Mouse (Mus musculus): Measurements from ENCODE around the gene Fancg. TPM values are rescaled to one million over a fixed set of nuclear protein-coding genes. Genes with fewer than 3 reads are reported as not detected.

Fancg gene
- polyA plus RNA-seq, 1 experiment from 2014 or later, result 26.8 TPM

DNA sequence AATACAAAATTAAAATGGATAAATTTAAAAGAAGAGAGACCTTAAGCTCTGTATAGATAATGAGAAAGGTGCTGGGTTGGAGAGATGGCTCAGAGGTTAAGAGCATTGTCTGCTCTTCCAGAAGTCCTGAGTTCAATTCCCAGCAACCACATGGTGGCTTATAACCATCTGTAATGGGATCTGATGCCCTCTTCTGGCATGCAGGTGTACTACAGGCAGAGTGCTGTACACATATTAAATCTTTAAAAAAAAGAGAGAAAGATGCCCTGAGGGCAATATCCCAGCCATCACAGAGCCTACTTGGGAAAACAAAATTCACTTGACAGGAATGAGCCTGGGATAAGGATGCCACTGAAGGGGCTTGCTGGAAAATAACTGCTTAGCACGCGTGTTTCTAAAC lies 46.8 kb downstream of the Fancg start:
- no peaks in the 10 kb centered on the region; the same call in 1 of the 2 replicates for H3K36me3 ChIP-seq
- no peaks in the 10 kb centered on the region for H3K9me3 ChIP-seq (replicated peaks)
- no peak overlapping the region for H3K27ac ChIP-seq
- H3K4me3 ChIP-seq, result no peak overlapping the region
- 97% methylated on average over 2 of the region's 2 CpGs for WGBS
- no peak for DNase-seq (ENCODE audit: low spot score)
- no peaks in the 10 kb centered on the region for H3K27me3 ChIP-seq (ENCODE audit: low read depth, poor library complexity, severe bottlenecking)
- peaks cover 4% of the 10 kb centered on the region; the same call in 1 of the 2 replicates for H3K4me1 ChIP-seq

DNA sequence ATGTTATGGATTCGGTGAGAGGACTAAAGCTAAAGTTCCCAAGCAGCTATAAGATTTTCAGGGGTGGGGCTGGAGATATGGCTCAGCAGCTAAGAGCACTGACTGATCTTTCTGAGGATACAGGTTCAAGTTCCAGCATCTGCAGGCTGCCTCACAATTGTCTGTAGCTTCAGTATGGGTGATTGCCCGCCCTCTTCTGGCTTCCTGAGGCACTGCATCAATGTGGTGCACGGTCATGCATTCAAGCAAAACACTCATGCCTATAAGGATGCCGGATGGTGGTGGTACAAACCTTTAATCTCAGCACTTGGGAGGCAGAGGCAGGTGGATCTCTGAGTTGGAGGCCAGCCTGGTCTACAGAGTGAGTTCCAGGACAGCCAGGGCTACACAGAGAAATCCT lies 48.7 kb downstream of the Fancg start:
- Histone ChIP-seq H3K9me3 (replicated peaks) (no peaks in the 10 kb centered on the region), H3K27me3 (ENCODE audit: low read depth, poor library complexity, severe bottlenecking) (no peaks in the 10 kb centered on the region), H3K36me3 (peaks cover 18% of the 10 kb centered on the region), H3K4me1 (peaks cover 4% of the 10 kb centered on the region; the same call in 1 of the 2 replicates), H3K4me3 (no peak overlapping the region), H3K27ac (no peak overlapping the region)
- peak; percentile 53 for DNase-seq (ENCODE audit: low spot score)
- 44% methylated on average over 4 of the region's 4 CpGs for WGBS

DNA sequence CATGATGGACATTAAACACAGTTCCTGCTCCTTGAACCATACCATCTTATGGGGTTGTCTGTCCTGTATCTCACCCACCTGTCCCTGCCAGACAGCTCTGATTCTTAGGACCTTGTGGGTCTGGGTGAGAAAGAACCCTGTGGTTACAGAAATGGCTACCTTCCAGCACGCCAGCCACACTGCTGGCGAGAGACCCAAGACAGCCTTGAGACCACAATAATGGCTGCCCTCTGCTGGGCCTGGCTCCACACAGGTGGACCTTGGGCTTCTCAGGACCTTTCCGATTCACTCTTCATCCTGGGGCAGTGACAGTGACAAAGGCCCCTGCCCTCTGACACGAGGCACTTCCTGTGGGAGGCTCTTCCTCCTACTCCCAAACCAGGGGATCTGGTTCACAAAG lies 50.9 kb downstream of the Fancg start:
- 69% methylated on average over 4 of the region's 4 CpGs for WGBS
- H3K36me3 ChIP-seq, result peaks cover 28% of the 10 kb centered on the region
- no peaks in the 10 kb centered on the region for H3K4me1 ChIP-seq
- no peak for DNase-seq (ENCODE audit: low spot score)
- H3K9me3 ChIP-seq (replicated peaks), result no peaks in the 10 kb centered on the region
- H3K27ac ChIP-seq, result no peak overlapping the region
- no peaks in the 10 kb centered on the region for H3K27me3 ChIP-seq (ENCODE audit: low read depth, poor library complexity, severe bottlenecking)
- H3K4me3 ChIP-seq, result no peak overlapping the region

DNA sequence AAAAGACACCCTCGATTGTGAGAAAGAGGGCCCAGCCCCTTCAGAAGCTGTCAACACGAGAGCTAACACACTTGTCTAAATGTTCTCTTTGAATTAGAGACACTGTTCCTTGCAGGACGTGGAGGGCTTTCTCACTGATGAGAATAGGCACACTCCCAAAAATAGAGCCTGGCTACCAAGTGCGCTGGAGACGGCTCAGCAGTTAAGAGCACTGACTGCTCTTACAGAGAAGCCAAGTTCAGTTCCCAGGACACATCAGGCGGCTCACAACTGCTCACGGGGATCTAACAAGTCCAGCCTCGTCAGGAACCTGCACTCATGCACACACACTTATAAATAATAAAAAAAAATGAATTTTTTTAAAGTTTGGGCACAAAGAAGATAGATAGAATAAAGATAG lies 51.4 kb downstream of the Fancg start:
- H3K27me3 ChIP-seq (ENCODE audit: low read depth, poor library complexity, severe bottlenecking), result no peaks in the 10 kb centered on the region
- no peak for DNase-seq (ENCODE audit: low spot score)
- H3K4me3 ChIP-seq, result no peak overlapping the region
- no peaks in the 10 kb centered on the region for H3K9me3 ChIP-seq (replicated peaks)
- H3K27ac ChIP-seq, result no peak overlapping the region
- peaks cover 28% of the 10 kb centered on the region for H3K36me3 ChIP-seq
- WGBS, result 81% methylated on average over 8 of the region's 8 CpGs
- peaks cover 3% of the 10 kb centered on the region; the same call in 1 of the 2 replicates for H3K4me1 ChIP-seq

DNA sequence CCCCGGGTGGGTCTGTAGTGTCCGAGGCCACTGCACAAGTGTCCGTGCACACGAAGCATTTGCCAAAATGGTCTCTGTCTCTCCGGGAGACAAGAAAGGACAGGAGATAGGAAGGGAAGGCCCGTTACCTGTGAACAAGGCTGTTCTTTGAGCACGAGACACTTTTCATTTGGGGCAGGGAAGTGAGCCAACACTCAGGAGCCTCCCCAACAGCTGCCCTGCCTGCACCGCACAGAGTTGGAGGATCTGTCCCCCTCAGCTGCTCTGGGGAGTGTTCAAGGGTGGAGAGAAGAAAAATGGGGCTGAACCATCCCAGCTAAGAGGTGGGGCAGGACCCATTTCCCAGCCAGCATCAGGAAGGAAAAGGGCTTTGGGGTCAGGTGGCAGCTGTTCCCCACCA lies 52.3 kb downstream of the Fancg start:
- DNase-seq (ENCODE audit: low spot score), result no peak
- H3K4me3 ChIP-seq, result no peak overlapping the region
- H3K9me3 ChIP-seq (replicated peaks), result no peaks in the 10 kb centered on the region
- no peak overlapping the region for H3K27ac ChIP-seq
- peaks cover 13% of the 10 kb centered on the region for H3K4me1 ChIP-seq
- H3K27me3 ChIP-seq (ENCODE audit: low read depth, poor library complexity, severe bottlenecking), result no peaks in the 10 kb centered on the region; the same call in 1 of the 2 replicates
- peaks cover 37% of the 10 kb centered on the region for H3K36me3 ChIP-seq
- 91% methylated on average over 8 of the region's 8 CpGs for WGBS

DNA sequence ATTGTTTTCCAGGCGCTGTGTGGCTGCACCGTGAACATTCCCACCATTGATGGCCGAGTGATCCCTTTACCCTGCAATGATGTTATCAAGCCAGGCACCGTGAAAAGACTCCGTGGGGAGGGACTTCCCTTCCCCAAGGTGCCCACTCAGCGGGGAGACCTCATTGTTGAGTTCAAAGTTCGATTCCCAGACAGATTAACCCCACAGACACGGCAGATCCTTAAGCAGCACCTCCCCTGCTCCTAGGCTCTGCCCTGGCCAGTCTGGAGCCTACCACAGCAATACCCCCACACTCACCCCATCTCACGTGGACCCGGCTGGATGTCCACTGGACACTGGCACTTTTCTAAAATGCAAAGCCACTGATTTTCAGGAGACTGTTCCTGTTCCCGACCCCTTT lies 53.0 kb downstream of the Fancg start:
- Histone ChIP-seq H3K4me1 (peaks cover 19% of the 10 kb centered on the region), H3K27me3 (ENCODE audit: low read depth, poor library complexity, severe bottlenecking) (no peaks in the 10 kb centered on the region; the same call in 1 of the 2 replicates), H3K4me3 (no peak overlapping the region), H3K9me3 (replicated peaks) (no peaks in the 10 kb centered on the region), H3K36me3 (peaks cover 38% of the 10 kb centered on the region), H3K27ac (no peak overlapping the region)
- DNase-seq (ENCODE audit: low spot score), result no peak
- 95% methylated on average over 11 of the region's 11 CpGs for WGBS

DNA sequence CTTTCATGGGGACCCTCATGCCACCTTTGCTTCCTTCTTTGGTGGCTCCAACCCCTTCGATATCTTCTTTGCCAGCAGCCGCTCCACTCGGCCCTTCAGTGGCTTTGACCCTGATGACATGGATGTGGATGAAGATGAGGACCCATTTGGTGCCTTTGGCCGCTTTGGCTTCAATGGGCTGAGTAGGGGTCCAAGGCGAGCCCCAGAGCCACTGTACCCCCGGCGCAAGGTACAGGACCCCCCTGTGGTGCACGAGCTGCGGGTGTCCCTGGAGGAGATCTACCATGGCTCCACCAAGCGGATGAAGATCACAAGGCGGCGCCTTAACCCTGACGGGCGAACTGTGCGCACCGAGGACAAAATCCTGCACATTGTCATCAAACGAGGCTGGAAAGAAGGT lies 53.7 kb downstream of the Fancg start:
- H3K9me3 ChIP-seq (replicated peaks), result no peaks in the 10 kb centered on the region
- H3K4me1 ChIP-seq, result peaks cover 26% of the 10 kb centered on the region
- no peak overlapping the region for H3K4me3 ChIP-seq
- no peak overlapping the region for H3K27ac ChIP-seq
- 94% methylated on average over 17 of the region's 17 CpGs for WGBS
- H3K36me3 ChIP-seq, result peaks cover 38% of the 10 kb centered on the region
- H3K27me3 ChIP-seq (ENCODE audit: low read depth, poor library complexity, severe bottlenecking), result no peaks in the 10 kb centered on the region; the same call in 1 of the 2 replicates
- no peak for DNase-seq (ENCODE audit: low spot score)

DNA sequence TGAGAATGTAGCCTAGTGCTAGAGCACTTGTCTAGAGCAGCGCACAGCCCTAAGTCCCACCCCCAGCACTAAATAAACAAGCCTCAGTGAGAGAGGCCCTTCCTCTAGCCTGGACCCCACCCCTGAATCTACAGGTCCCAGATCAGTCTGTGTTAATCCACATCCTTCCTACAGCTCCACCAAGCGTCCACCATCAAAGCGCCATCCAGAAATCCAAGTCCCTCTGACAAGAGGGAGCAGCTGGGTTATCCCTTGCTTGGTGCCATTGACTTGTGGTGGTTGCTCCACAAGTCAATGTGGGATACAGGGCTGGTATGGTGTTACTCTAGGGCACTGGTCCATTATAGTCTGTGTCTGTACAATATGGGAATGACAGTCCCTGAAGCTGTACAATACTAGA lies 55.1 kb downstream of the Fancg start:
- Histone ChIP-seq H3K9me3 (replicated peaks) (no peaks in the 10 kb centered on the region), H3K27me3 (ENCODE audit: low read depth, poor library complexity, severe bottlenecking) (no peaks in the 10 kb centered on the region; the same call in 1 of the 2 replicates), H3K36me3 (peaks cover 38% of the 10 kb centered on the region), H3K27ac (no peak overlapping the region), H3K4me3 (no peak overlapping the region), H3K4me1 (peaks cover 39% of the 10 kb centered on the region)
- 92% methylated on average over 3 of the region's 3 CpGs for WGBS
- DNase-seq (ENCODE audit: low spot score), result no peak

DNA sequence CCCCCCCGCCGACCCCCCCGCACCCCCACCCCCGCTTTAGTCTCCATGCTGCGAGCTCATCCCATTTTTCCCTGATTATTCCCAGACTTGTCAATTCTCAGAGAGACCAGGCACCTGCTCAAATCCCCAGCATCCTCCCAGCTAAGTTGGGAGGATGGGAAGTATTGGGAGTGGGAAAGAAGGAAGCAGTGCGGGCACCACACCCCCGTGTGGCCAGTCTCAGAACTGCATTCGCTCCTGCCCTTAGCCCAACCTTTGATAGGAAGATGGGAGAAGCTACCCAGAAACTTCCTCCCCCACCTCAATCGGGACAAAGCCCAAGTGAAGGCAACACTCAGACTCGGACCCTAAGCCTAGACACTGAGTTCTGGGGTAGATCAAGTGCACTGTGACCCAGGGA lies 56.0 kb downstream of the Fancg start:
- Histone ChIP-seq H3K36me3 (peaks cover 38% of the 10 kb centered on the region), H3K27ac (no peak overlapping the region), H3K9me3 (replicated peaks) (no peaks in the 10 kb centered on the region), H3K27me3 (ENCODE audit: low read depth, poor library complexity, severe bottlenecking) (no peaks in the 10 kb centered on the region; the same call in 1 of the 2 replicates), H3K4me3 (no peak overlapping the region), H3K4me1 (peaks cover 42% of the 10 kb centered on the region)
- WGBS, result 7% methylated on average over 10 of the region's 10 CpGs
- DNase-seq (ENCODE audit: low spot score), result peak; percentile 82

DNA sequence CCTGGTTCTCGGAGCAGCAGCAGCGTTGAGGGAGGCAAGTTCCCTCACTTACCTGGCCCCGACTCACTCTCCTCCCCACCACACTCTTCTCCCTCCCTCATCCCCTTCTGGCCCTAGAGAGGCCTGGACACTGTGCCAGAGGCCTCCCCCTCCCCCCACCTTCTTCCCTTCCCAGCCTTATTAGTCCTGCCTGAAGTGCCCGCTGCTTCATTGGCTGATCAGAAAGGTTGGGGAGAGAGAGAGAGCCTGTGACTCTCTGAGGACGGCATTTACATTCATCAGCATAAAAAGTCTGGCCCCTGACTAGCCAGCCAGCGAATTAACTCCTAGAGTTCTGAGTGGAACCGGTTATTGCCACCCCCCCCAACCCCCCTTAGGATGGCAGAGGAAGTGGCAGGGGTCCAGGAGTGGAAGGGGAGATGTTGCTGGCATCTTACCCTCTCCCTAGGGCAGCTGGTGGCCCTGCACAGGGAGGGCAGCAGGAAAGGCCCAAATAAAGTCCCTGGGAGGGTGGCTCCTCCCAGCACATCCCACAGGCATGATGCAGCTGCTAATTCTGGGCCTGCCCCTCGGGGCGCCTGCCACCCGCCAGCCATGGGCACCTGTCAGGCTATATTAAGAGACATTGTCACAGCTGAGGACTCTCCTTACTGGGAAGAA lies 56.7 kb downstream of the Fancg start:
- no peak overlapping the region for H3K4me3 ChIP-seq
- peaks cover 38% of the 10 kb centered on the region for H3K36me3 ChIP-seq
- 17% methylated on average over 10 of the region's 10 CpGs for WGBS
- no peak overlapping the region for H3K27ac ChIP-seq
- no peaks in the 10 kb centered on the region for H3K9me3 ChIP-seq (replicated peaks)
- DNase-seq (ENCODE audit: low spot score), result no peak
- peaks cover 49% of the 10 kb centered on the region for H3K4me1 ChIP-seq
- H3K27me3 ChIP-seq (ENCODE audit: low read depth, poor library complexity, severe bottlenecking), result peaks cover 2% of the 10 kb centered on the region

DNA sequence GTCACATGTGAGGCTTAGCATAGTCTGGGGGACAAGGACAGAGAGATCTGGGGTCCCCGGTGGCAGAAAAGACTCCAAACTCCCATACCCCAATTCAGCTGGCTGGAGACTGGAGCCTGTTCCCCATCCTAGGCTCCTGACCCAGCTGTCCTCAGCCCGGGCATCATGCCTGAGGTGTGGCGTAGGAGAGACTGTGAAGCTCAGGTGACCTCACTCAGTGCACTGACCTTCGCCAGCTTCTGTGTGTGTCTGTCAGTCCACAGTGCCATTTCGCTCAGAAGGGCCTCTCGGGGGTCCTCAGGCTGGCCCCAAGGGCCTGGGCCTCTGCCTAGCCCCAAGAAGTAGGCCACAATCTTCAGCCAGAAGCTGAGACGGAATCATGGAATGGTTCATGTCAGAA lies 57.7 kb downstream of the Fancg start:
- Histone ChIP-seq H3K36me3 (peaks cover 30% of the 10 kb centered on the region), H3K9me3 (replicated peaks) (no peaks in the 10 kb centered on the region), H3K27me3 (ENCODE audit: low read depth, poor library complexity, severe bottlenecking) (peaks cover 12% of the 10 kb centered on the region), H3K27ac (no peak overlapping the region), H3K4me1 (peaks cover 52% of the 10 kb centered on the region), H3K4me3 (no peak overlapping the region)
- no peak for DNase-seq (ENCODE audit: low spot score)
- WGBS, result 74% methylated on average over 7 of the region's 7 CpGs
